Mouse (Mus musculus) inflammation-experienced regulatory T-cells, adult 6 months (primary cell): ENCODE results near the gene Cblb. TPM values are rescaled to one million over a fixed set of nuclear protein-coding genes. Genes with fewer than 3 reads are reported as not detected.

ENCODE experiments used
- ATAC-seq: one replicate; pipeline ENCODE4 v1.8.0; 2017
- polyA plus RNA-seq, 3 experiments: library from polyadenylated mRNA; unstranded; fragments of 100-300 nt; shearing (Covaris generic); gene quantifications; one replicate each; pipeline ENCODE4 v1.2.1; 2017

Cblb gene
- polyA plus RNA-seq, 3 experiments from 2014 or later = 40.7 to 50.0 (median 46.0) TPM

DNA sequence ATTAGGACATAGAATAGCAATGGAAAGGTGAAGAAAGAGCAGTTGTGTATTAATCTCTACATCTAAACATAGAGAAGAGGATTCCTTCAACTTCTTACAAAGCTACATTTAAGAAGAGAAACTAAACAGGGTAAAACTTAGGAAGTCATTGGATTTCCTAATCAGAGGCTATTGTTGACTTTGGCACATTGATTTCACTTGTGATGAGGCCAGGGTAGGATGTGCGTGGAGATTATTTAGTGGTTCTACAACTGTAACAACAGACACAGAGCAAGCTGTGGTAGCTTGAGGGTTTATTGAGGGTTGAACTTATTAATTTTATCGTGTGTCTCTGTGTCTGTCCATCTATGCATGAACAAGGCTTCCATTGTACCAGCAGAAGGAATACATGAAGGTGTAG is 7.8 kb downstream of the Cblb start:
- no peak for ATAC-seq

DNA sequence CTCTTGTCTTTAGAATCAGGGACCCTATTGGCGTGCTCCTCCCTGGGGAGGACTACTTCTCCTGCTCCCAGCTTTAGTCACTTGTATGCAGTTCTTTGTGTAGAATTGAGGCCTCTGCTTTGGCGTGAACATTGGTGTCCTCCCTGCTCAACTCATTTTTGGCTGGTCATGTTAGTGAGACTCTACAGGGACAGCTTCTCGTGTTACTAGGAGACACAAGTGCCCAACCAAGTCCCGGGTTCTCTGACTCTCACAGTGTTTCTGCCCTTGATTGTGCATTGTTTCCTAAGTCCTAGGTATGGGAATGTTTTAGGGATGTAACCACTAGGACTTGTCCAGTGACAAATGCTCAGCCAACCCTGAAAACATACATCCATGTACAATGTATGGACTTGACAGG is 9.9 kb downstream of the Cblb start:
- no peak for ATAC-seq

- no peak for ATAC-seq
Observed at GRCm38 (mm10) chr16:52042667-52043379, 11.8 kb downstream of the Cblb start.

DNA sequence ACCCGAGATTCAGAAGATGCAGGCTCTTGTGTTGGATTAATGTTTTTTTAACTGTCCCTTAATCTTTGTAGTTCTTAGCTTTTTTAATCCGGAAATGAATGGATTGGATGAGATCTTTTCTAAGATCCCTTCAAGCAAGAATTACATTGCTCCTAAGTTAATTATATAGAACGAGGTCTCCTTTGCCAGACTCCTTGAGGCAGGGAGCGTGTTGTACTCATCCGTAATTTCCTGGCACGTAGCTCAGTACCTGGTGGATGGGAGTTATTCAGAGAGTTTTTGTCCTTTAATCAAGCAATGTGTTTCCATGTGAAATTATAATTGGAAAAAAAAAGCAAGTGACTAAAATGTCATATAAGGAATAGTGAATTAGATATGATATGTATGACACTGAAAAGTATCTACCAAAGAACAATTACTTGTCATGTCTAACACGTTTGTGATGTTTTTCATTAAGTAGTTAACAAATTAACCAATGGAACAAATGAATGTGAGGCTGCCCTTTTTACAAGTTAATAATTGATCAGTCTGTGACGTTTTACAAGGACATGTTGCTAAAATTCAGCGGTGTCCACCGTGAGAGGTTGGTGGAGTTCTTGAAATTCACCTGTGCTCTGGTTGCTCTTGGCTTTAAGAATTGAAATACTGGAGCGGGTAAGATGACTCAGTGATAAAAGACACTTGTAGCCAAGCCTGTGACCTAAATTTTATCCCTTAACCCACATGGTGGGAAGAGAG is 12.5 kb downstream of the Cblb start:
- no peak for ATAC-seq

DNA sequence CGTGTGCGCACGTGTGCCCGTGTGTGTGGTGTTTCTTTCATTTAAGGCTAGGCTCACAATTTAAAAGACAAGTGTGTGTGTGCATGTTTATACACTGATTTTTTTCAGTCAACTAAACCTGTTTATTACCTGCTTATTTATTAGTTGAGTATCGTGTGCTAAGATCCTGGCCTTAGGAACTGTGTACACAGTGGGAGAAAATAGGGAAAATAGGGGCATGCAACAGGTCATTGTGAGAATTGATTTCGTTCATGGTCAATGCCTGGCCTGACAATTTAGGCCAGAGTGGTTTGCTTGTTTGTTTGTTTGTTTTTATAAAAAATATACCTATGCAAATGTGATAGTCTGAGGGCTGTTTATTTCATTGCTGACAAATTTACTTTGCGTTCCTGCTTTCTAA is 13.5 kb downstream of the Cblb start:
- no peak for ATAC-seq

DNA sequence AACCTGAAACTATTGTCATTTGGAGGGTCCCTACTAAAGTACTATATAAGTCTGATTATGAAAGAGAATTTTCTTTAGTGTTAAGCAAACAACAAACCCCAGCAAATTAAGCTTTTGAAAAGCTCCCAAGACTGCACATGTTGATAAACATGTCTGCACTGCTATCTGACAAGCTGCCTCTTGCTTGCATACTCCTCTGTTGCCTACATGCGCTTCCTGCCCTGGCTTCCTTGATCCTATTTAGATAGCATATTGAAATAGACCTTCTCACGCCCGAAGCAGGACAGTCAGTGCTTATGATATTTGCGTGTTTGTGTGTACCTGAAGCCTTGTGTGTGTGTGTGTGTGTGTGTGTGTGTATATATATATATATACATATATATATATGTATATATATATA is 14.0 kb downstream of the Cblb start:
- peak; percentile 42 for ATAC-seq

DNA sequence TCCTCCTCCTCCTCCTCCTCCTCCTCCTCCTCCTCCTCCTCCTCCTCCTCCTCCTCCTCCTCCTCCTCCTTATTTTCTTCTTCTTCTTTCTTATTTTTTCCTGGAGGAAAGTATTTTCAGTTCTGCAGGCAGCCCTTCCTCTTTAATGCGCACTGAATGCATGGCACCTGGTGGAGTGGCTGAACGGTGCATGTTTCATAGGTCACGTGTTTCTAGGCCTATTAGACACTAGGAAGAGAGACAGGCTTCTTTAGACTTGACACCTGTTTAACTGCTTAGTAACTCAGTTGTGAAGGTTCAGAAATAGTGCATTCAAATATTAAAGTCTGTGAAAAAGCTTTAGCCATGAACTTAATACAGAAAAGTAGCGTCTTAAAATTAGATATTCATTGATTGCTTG is 15.4 kb downstream of the Cblb start:
- ATAC-seq = no peak

- ATAC-seq = no peak
Observed at GRCm38 (mm10) chr16:52051106-52051505, 20.1 kb downstream of the Cblb start.

- no peak for ATAC-seq
Observed at GRCm38 (mm10) chr16:52052734-52053133, 21.7 kb downstream of the Cblb start.

GRCm38 (mm10) chr16:52055236-52055635 is 24.2 kb downstream of the Cblb start:
- peak; percentile 35 for ATAC-seq

- peak; percentile 55 for ATAC-seq
Observed at GRCm38 (mm10) chr16:52056164-52056563, 25.1 kb downstream of the Cblb start.

GRCm38 (mm10) chr16:52057335-52057734 is 26.3 kb downstream of the Cblb start:
- ATAC-seq = no peak

- ATAC-seq = no peak
Observed at GRCm38 (mm10) chr16:52059535-52059934, 28.5 kb downstream of the Cblb start.

- peak; percentile 46 for ATAC-seq
Observed at GRCm38 (mm10) chr16:52060100-52060719, 29.2 kb downstream of the Cblb start.

DNA sequence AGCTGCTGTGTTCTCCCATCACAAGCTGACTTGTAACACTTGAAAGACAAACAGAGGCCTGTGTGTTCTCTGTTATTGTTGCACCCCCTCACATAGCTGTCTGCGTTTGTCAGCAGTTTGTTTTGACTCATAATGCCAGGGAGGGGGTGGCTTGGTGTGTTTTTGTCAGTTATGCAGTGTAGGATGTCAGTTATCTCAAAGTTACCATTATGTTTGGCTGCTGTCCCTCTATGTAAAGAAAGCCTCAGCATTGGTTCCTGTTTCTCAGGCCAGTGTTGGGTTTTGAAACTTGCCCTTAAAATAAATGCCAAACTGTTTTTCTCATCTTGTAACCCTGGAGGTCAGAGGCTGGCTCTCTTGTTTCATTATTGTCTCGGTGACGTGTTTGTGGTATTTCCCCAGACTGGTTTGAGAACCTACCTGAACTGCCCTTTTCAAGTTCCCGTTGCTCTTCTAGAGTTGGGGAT is 30.0 kb downstream of the Cblb start:
- ATAC-seq = peak; percentile 70

- ATAC-seq = peak; percentile 35
Observed at GRCm38 (mm10) chr16:52064309-52065105, 33.5 kb downstream of the Cblb start.

DNA sequence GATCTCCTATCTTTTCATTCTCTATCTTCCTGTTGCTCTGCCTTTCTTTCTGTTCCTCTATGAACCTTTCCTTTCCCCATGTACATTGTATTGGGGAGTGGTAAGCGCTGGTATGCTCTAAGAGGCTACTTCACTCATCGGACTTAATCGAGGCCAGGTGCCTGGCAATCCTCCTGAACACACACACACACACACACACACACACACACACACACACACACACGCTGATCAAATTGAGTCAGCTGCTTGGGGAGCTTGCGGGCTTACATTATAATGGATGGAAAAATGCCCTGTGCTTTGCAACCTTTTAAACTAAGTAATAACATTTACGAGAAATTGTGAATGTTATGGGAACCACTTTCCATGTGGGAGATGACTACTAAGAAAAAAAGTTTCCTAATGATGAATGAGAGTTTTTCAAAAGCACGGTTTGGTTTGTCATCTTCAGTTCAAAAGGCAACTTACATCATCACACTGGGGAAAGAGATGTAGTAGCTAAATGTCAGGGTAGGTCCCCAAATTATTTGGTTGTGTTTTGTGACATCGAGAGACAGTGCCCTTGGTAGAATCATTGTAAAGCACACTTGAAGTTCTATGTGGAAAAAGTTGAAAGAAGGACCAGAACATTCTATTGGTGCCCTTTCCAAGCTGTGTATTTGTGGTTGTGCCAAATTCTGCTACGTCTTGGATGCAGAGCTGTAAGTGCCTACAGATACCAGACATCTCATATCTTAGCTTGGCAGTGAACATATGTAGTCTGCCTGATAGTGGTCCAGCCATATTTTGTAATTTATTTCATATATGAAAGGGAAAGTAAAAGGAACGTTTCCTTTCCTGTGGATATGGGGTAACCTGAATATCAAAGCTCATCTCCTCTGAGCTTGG is 36.8 kb downstream of the Cblb start:
- ATAC-seq = peak; percentile 34

DNA sequence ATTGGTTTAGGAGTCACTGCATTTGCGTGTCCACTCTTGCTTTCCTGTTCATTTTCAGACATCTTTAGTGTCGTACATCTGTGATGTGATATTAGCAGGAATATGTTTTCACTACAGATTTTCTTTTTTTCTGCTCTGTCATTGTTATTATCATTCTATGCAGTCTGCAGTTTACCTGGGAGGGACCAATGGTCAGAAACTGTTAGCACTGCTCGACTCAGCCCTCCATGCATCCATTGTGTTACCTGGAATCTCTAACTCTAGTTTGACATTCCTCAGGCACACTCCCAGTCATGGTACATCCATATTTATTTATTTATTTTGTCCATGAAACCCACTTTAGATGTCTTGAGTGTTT is 37.5 kb downstream of the Cblb start:
- ATAC-seq = no peak

DNA sequence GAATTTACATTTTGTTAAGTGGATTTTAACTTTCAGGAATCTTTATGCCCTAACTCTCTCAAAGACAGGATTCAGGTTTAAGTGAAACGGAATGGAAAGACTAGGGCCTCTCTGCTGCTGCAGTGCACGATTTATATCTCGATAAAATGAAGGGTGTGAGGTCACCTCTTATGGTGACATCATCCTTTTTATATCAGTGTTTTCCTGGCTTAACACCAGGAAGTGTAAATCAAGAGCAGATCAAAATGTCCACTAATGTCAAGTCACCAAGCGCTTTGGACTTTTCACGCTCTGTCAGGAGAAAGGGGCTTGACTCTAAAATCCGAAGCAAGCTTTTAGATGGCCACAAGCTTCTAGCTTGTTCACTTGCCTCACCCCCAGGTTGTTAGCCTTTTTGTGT is 38.6 kb downstream of the Cblb start:
- ATAC-seq = no peak

GRCm38 (mm10) chr16:52070128-52070527 is 39.1 kb downstream of the Cblb start:
- no peak for ATAC-seq

DNA sequence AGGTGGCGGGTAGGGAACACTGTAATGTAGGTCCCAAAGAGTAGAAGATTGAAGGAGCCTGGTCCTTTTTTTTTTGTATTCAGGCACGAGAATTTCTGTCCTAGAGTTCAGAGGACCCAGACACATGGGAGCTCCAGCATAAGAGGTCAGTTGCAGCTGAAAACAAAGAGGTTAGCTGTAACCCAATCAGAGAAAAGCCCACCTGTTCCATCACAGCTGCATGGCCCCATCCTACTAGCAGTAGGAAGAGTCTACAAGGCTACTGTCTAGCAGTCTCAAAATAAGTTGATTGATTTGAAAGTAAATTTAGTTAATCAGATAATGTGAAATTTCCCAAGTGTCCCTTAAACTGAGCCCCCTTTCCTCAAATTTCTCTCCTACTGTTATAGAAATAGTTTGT is 40.3 kb downstream of the Cblb start:
- no peak for ATAC-seq

- ATAC-seq = no peak
Observed at GRCm38 (mm10) chr16:52071766-52072209, 40.8 kb downstream of the Cblb start.
